Mouse (Mus musculus): ENCODE measurements around the gene Slc35f1. TPM values are rescaled to one million over a fixed set of nuclear protein-coding genes. Genes with fewer than 3 reads are reported as not detected.

Gene Slc35f1
- polyA plus RNA-seq, 1 experiment = not detected

- Histone ChIP-seq H3K79me2 (ENCODE audit: control insufficient read depth, insufficient read depth) (no peaks in the 10 kb centered on the region), H3K36me3 (ENCODE audit: control insufficient read depth, insufficient read depth) (no peaks in the 10 kb centered on the region), H3K4me3 (ENCODE audit: insufficient read depth, poor library complexity, severe bottlenecking) (no peak overlapping the region), H3ac (ENCODE audit: control insufficient read depth, insufficient read length, low read depth) (no peak overlapping the region), H3K27me3 (ENCODE audit: control insufficient read depth, insufficient read depth, insufficient read length) (no peaks in the 10 kb centered on the region), H3K79me3 (ENCODE audit: low read depth) (no peaks in the 10 kb centered on the region)
- TF ChIP-seq CEBPB (IDR thresholded peaks at IDR 0.05; ENCODE audit: low read depth) = no peak
- no peak for TF ChIP-seq CTCF (IDR thresholded peaks at IDR 0.05; ENCODE audit: control insufficient read depth, insufficient read depth, insufficient read length)
- TF ChIP-seq FOSL1 (IDR thresholded peaks at IDR 0.05; ENCODE audit: insufficient read depth, low read length, poor library complexity, severe bottlenecking) = no peak
- TF ChIP-seq USF1 (IDR thresholded peaks at IDR 0.05; ENCODE audit: low read depth) = no peak
- no peak for TF ChIP-seq MAX (IDR thresholded peaks at IDR 0.05)
- TF ChIP-seq MYOG (IDR thresholded peaks at IDR 0.05; ENCODE audit: control insufficient read depth, extremely low read depth, insufficient read length) = no peak
- TF ChIP-seq MYOD1 (IDR thresholded peaks at IDR 0.05; ENCODE audit: control insufficient read depth, insufficient read length, low read depth) = no peak
Measured at GRCm38 (mm10) chr10:53115673-53116398, 425.5 kb downstream of the Slc35f1 start.

GRCm38 (mm10) chr10:53120608-53121007 is 430.3 kb downstream of the Slc35f1 start:
- Histone ChIP-seq H3K79me2 (ENCODE audit: control insufficient read depth, insufficient read depth) (no peaks in the 10 kb centered on the region), H3K79me3 (ENCODE audit: low read depth) (no peaks in the 10 kb centered on the region), H3K36me3 (ENCODE audit: control insufficient read depth, insufficient read depth) (no peaks in the 10 kb centered on the region), H3ac (ENCODE audit: control insufficient read depth, insufficient read length, low read depth) (no peak overlapping the region), H3K27me3 (ENCODE audit: control insufficient read depth, insufficient read depth, insufficient read length) (no peaks in the 10 kb centered on the region), H3K4me3 (ENCODE audit: insufficient read depth, poor library complexity, severe bottlenecking) (no peak overlapping the region)
- TF ChIP-seq MYOG (IDR thresholded peaks at IDR 0.05; ENCODE audit: control insufficient read depth, extremely low read depth, insufficient read length) (no peak), CTCF (IDR thresholded peaks at IDR 0.05; ENCODE audit: control insufficient read depth, insufficient read depth, insufficient read length) (no peak), CEBPB (IDR thresholded peaks at IDR 0.05; ENCODE audit: low read depth) (no peak), MAX (IDR thresholded peaks at IDR 0.05) (no peak), USF1 (IDR thresholded peaks at IDR 0.05; ENCODE audit: low read depth) (no peak), FOSL1 (IDR thresholded peaks at IDR 0.05; ENCODE audit: insufficient read depth, low read length, poor library complexity, severe bottlenecking) (no peak), MYOD1 (IDR thresholded peaks at IDR 0.05; ENCODE audit: control insufficient read depth, insufficient read length, low read depth) (no peak)

- Histone ChIP-seq H3K36me3 (ENCODE audit: control insufficient read depth, insufficient read depth) (no peaks in the 10 kb centered on the region), H3K79me3 (ENCODE audit: low read depth) (no peaks in the 10 kb centered on the region), H3K4me3 (ENCODE audit: insufficient read depth, poor library complexity, severe bottlenecking) (no peak overlapping the region), H3ac (ENCODE audit: control insufficient read depth, insufficient read length, low read depth) (no peak overlapping the region), H3K79me2 (ENCODE audit: control insufficient read depth, insufficient read depth) (no peaks in the 10 kb centered on the region), H3K27me3 (ENCODE audit: control insufficient read depth, insufficient read depth, insufficient read length) (no peaks in the 10 kb centered on the region)
- TF ChIP-seq MYOD1 (IDR thresholded peaks at IDR 0.05; ENCODE audit: control insufficient read depth, insufficient read length, low read depth) (no peak), USF1 (IDR thresholded peaks at IDR 0.05; ENCODE audit: low read depth) (no peak), CEBPB (IDR thresholded peaks at IDR 0.05; ENCODE audit: low read depth) (no peak), MYOG (IDR thresholded peaks at IDR 0.05; ENCODE audit: control insufficient read depth, extremely low read depth, insufficient read length) (no peak), CTCF (IDR thresholded peaks at IDR 0.05; ENCODE audit: control insufficient read depth, insufficient read depth, insufficient read length) (no peak), MAX (IDR thresholded peaks at IDR 0.05) (no peak), FOSL1 (IDR thresholded peaks at IDR 0.05; ENCODE audit: insufficient read depth, low read length, poor library complexity, severe bottlenecking) (no peak)
Measured at GRCm38 (mm10) chr10:53124365-53124764, 434.0 kb downstream of the Slc35f1 start.

GRCm38 (mm10) chr10:53132707-53133106 is 442.4 kb downstream of the Slc35f1 start:
- H3K4me3 ChIP-seq (ENCODE audit: insufficient read depth, poor library complexity, severe bottlenecking) = no peak overlapping the region
- no peak overlapping the region for H3ac ChIP-seq (ENCODE audit: control insufficient read depth, insufficient read length, low read depth)
- no peaks in the 10 kb centered on the region for H3K79me3 ChIP-seq (ENCODE audit: low read depth)
- no peaks in the 10 kb centered on the region for H3K27me3 ChIP-seq (ENCODE audit: control insufficient read depth, insufficient read depth, insufficient read length)
- H3K36me3 ChIP-seq (ENCODE audit: control insufficient read depth, insufficient read depth) = no peaks in the 10 kb centered on the region
- TF ChIP-seq MYOD1 (IDR thresholded peaks at IDR 0.05; ENCODE audit: control insufficient read depth, insufficient read length, low read depth) = no peak
- H3K79me2 ChIP-seq (ENCODE audit: control insufficient read depth, insufficient read depth) = no peaks in the 10 kb centered on the region

GRCm38 (mm10) chr10:53150321-53150720 is 460.0 kb downstream of the Slc35f1 start:
- TF ChIP-seq FOSL1 (IDR thresholded peaks at IDR 0.05; ENCODE audit: insufficient read depth, low read length, poor library complexity, severe bottlenecking) (no peak), MYOG (IDR thresholded peaks at IDR 0.05; ENCODE audit: control insufficient read depth, extremely low read depth, insufficient read length) (no peak), CEBPB (IDR thresholded peaks at IDR 0.05; ENCODE audit: low read depth) (no peak), CTCF (IDR thresholded peaks at IDR 0.05; ENCODE audit: control insufficient read depth, insufficient read depth, insufficient read length) (no peak), MYOD1 (IDR thresholded peaks at IDR 0.05; ENCODE audit: control insufficient read depth, insufficient read length, low read depth) (no peak), MAX (IDR thresholded peaks at IDR 0.05) (no peak), USF1 (IDR thresholded peaks at IDR 0.05; ENCODE audit: low read depth) (no peak)
- H3K27me3 ChIP-seq (ENCODE audit: control insufficient read depth, insufficient read depth, insufficient read length) = no peaks in the 10 kb centered on the region
- H3K79me3 ChIP-seq (ENCODE audit: low read depth) = no peaks in the 10 kb centered on the region
- no peak overlapping the region for H3K4me3 ChIP-seq (ENCODE audit: insufficient read depth, poor library complexity, severe bottlenecking)
- no peaks in the 10 kb centered on the region for H3K36me3 ChIP-seq (ENCODE audit: control insufficient read depth, insufficient read depth)
- H3K79me2 ChIP-seq (ENCODE audit: control insufficient read depth, insufficient read depth) = no peaks in the 10 kb centered on the region
- H3ac ChIP-seq (ENCODE audit: control insufficient read depth, insufficient read length, low read depth) = no peak overlapping the region

- Histone ChIP-seq H3K79me3 (ENCODE audit: low read depth) (no peaks in the 10 kb centered on the region), H3K79me2 (ENCODE audit: control insufficient read depth, insufficient read depth) (no peaks in the 10 kb centered on the region), H3ac (ENCODE audit: control insufficient read depth, insufficient read length, low read depth) (no peak overlapping the region), H3K36me3 (ENCODE audit: control insufficient read depth, insufficient read depth) (no peaks in the 10 kb centered on the region), H3K27me3 (ENCODE audit: control insufficient read depth, insufficient read depth, insufficient read length) (no peaks in the 10 kb centered on the region), H3K4me3 (ENCODE audit: insufficient read depth, poor library complexity, severe bottlenecking) (no peak overlapping the region)
- TF ChIP-seq MYOG (IDR thresholded peaks at IDR 0.05; ENCODE audit: control insufficient read depth, extremely low read depth, insufficient read length) = no peak
- TF ChIP-seq USF1 (IDR thresholded peaks at IDR 0.05; ENCODE audit: low read depth) = no peak
- TF ChIP-seq CTCF (IDR thresholded peaks at IDR 0.05; ENCODE audit: control insufficient read depth, insufficient read depth, insufficient read length) = no peak
- no peak for TF ChIP-seq MYOD1 (IDR thresholded peaks at IDR 0.05; ENCODE audit: control insufficient read depth, insufficient read length, low read depth)
- TF ChIP-seq MAX (IDR thresholded peaks at IDR 0.05) = no peak
- TF ChIP-seq CEBPB (IDR thresholded peaks at IDR 0.05; ENCODE audit: low read depth) = no peak
- TF ChIP-seq FOSL1 (IDR thresholded peaks at IDR 0.05; ENCODE audit: insufficient read depth, low read length, poor library complexity, severe bottlenecking) = no peak
Measured at GRCm38 (mm10) chr10:53150916-53151315, 460.6 kb downstream of the Slc35f1 start.
